ENCODE assay signal across 9 mouse cellular contexts in the genomic region with DNA sequence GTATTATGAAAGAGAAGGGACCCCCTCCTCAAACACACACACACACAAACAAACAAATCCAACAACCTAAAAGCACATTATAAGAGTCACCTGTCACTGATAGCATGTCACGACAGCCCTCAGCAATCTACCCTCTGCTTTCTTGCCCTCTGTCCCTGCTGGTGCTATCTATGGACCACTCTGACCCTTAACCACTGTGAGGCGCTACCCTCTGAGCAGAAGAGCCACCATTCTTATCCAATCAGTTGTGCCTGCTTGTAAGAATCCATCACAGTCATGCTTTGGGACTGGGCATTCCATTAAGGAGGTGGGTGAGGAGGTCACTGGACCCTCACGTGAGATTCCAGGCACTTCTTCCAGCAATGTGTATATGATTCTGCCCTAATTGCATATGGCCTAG.
DNase-seq lines count a peak whose midpoint lies in the region; ATAC-seq and TF ChIP-seq lines count a peak whose summit lies in the region.
"Had no signal": no experiment of that assay in that cellular context is flagged by ENCODE, and none has a peak within 500 bp of the region (broad histone marks: within the 10 kb centered on the region; RNA-seq: fewer than 3 reads in every experiment).

No protein-coding gene starts in this region.

- DNase-seq in heart, postnatal 0 days (ENCODE audit: low spot score), result no peak
- no peak for DNase-seq in heart, postnatal 36 days
- no peak for DNase-seq in liver, embryonic 13.5 days
- DNase-seq in left cerebral cortex, postnatal 25 days (ENCODE audit: low spot score in 2 of 2), result no peak
- DNase-seq in frontal cortex, postnatal 36 days (ENCODE audit: low spot score in 2 of 2), result no peak

- intact Hi-C loops in heart, postnatal 36 days (cut with DNase I), result loop anchor here (1.0 to 5.0 kb wide), 5 partner anchors 36 to 197 kb away; no protein-coding TSS in a partner anchor
- intact Hi-C loops in left cerebral cortex, postnatal 25 days (cut with DNase I), result loop anchor here (1.0 kb wide), 1 partner anchor 194 kb away; the partner anchor contains the start of gene Pitpnc1

- peak; percentile 16 for TF ChIP-seq CTCF in heart, postnatal 0 days (IDR thresholded peaks at IDR 0.05; ENCODE audit: low read depth)

- no peaks in the 10 kb centered on the region for H3K36me3 ChIP-seq in heart, postnatal 0 days (replicated peaks; ENCODE audit: control insufficient read depth, insufficient read depth, low read length)
- H3K36me3 ChIP-seq in neural tube, embryonic 13.5 days, result no peaks in the 10 kb centered on the region
- no peaks in the 10 kb centered on the region for H3K36me3 ChIP-seq in neural tube, embryonic 15.5 days
- no peaks in the 10 kb centered on the region for H3K36me3 ChIP-seq in liver, embryonic 13.5 days
- H3K36me3 ChIP-seq: limb, embryonic 12.5 days had no signal

- WGBS in heart, postnatal 0 days, result 66% methylated on average over 3 of the region's 3 CpGs
- WGBS in neural tube, embryonic 13.5 days, result 78% methylated on average over 3 of the region's 3 CpGs
- WGBS in neural tube, embryonic 15.5 days, result 77% methylated on average over 3 of the region's 3 CpGs
- 55% methylated on average over 3 of the region's 3 CpGs for WGBS in liver, embryonic 13.5 days (ENCODE audit: insufficient replicate concordance)

- no peak for ATAC-seq in heart, postnatal 0 days (ENCODE audit: insufficient read depth, low read depth)
- ATAC-seq in neural tube, embryonic 13.5 days (ENCODE audit: low read depth), result no peak
- ATAC-seq in neural tube, embryonic 15.5 days (ENCODE audit: low FRiP score), result no peak
- ATAC-seq in liver, embryonic 13.5 days (ENCODE audit: low read depth), result peak; percentile 8; the same call in 1 of the 2 replicates

- H3K27me3 ChIP-seq in heart, postnatal 0 days (ENCODE audit: control insufficient read depth, insufficient read depth, low read length), result no peaks in the 10 kb centered on the region
- H3K27me3 ChIP-seq in neural tube, embryonic 13.5 days, result no peaks in the 10 kb centered on the region
- H3K27me3 ChIP-seq in neural tube, embryonic 15.5 days (replicated peaks), result no peaks in the 10 kb centered on the region
- no peaks in the 10 kb centered on the region for H3K27me3 ChIP-seq in liver, embryonic 13.5 days
- H3K27me3 ChIP-seq: limb, embryonic 12.5 days had no signal

- TF ChIP-seq EP300 in heart, postnatal 0 days (IDR thresholded peaks at IDR 0.05; ENCODE audit: low read depth), result no peak

- H3K27ac ChIP-seq in heart, postnatal 0 days (ENCODE audit: low read depth), result peak overlapping the region; percentile 70; the same call in 1 of the 2 replicates
- H3K27ac ChIP-seq in neural tube, embryonic 13.5 days (replicated peaks), result peak overlapping the region; percentile 23; the same call in 1 of the 2 replicates
- no peak overlapping the region for H3K27ac ChIP-seq in neural tube, embryonic 15.5 days (replicated peaks)
- no peak overlapping the region for H3K27ac ChIP-seq in liver, embryonic 13.5 days
- H3K27ac ChIP-seq: limb, embryonic 12.5 days had no signal

- H3K4me2 ChIP-seq in heart, postnatal 0 days (ENCODE audit: low read depth, low read length), result no peak overlapping the region
- H3K4me2 ChIP-seq in neural tube, embryonic 13.5 days, result no peak overlapping the region
- H3K4me2 ChIP-seq in neural tube, embryonic 15.5 days, result no peak overlapping the region
- H3K4me2 ChIP-seq in liver, embryonic 13.5 days, result no peak overlapping the region
- H3K4me2 ChIP-seq: limb, embryonic 12.5 days had no signal

- peaks cover 27% of the 10 kb centered on the region for H3K4me1 ChIP-seq in heart, postnatal 0 days (ENCODE audit: control insufficient read depth, insufficient read depth)
- H3K4me1 ChIP-seq in neural tube, embryonic 13.5 days (replicated peaks), result peaks cover 36% of the 10 kb centered on the region
- H3K4me1 ChIP-seq in neural tube, embryonic 15.5 days, result peaks cover 11% of the 10 kb centered on the region
- H3K4me1 ChIP-seq in liver, embryonic 13.5 days (replicated peaks), result peaks cover 35% of the 10 kb centered on the region

- no peak overlapping the region for H3K4me3 ChIP-seq in heart, postnatal 0 days (ENCODE audit: low read depth, low read length)
- H3K4me3 ChIP-seq in neural tube, embryonic 13.5 days, result no peak overlapping the region
- H3K4me3 ChIP-seq in neural tube, embryonic 15.5 days (replicated peaks), result no peak overlapping the region
- no peak overlapping the region for H3K4me3 ChIP-seq in liver, embryonic 13.5 days (replicated peaks)
- H3K4me3 ChIP-seq: erythroblast, embryonic 14.5 days; limb, embryonic 12.5 days had no signal

- H3K9me3 ChIP-seq in heart, postnatal 0 days (replicated peaks; ENCODE audit: control insufficient read depth, low read length), result no peaks in the 10 kb centered on the region
- no peaks in the 10 kb centered on the region for H3K9me3 ChIP-seq in neural tube, embryonic 13.5 days
- H3K9me3 ChIP-seq in neural tube, embryonic 15.5 days (replicated peaks), result no peaks in the 10 kb centered on the region
- H3K9me3 ChIP-seq in liver, embryonic 13.5 days (replicated peaks), result no peaks in the 10 kb centered on the region
- H3K9me3 ChIP-seq: limb, embryonic 12.5 days had no signal

- H3K9ac ChIP-seq in heart, postnatal 0 days (replicated peaks; ENCODE audit: low read depth, low read length), result no peak overlapping the region
- H3K9ac ChIP-seq in neural tube, embryonic 13.5 days, result no peak overlapping the region
- H3K9ac ChIP-seq in neural tube, embryonic 15.5 days (replicated peaks), result no peak overlapping the region
- no peak overlapping the region for H3K9ac ChIP-seq in liver, embryonic 13.5 days
- H3K9ac ChIP-seq: limb, embryonic 12.5 days had no signal

Comparison
In these comparisons a context has a peak if more than half of its experiments do, and no peak if none do; other contexts are left out.
1. H3K27ac ChIP-seq: peak in heart, postnatal 0 days (single experiment) and neural tube, embryonic 13.5 days (single experiment); none in neural tube, embryonic 15.5 days (single experiment) and liver, embryonic 13.5 days (single experiment).